Mouse (Mus musculus) fat pad, adult 2 months (tissue): ENCODE measurements around the gene Dcdc2a.

ENCODE experiments used
- DNase-seq: peaks from one replicate; pipeline ENCODE4 v3.0.0-alpha.2; 2011; ENCODE audit warnings: low read depth, low spot score; ENCODE audit errors: extremely low read depth

The Dcdc2a gene

DNA sequence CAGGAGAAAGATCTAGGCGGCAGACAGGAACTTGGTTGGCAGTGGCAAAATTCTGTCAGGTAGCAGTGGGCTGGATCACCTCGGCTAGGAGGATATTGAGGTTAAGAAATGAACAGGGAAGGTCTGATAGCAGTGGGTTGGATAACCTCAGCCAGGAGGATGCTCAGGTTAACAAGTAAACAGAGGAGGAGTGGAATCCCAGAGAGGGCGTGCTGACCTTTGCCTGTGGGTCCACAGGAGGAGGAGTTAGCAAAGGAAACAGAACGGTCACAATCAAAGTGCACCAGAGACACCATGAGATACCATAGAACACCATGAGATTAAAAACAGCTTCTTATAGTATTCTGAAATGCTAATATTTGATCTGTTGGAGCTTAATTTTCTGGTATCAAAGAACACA, 38.6 kb downstream of the Dcdc2a start:
- no peak for DNase-seq

DNA sequence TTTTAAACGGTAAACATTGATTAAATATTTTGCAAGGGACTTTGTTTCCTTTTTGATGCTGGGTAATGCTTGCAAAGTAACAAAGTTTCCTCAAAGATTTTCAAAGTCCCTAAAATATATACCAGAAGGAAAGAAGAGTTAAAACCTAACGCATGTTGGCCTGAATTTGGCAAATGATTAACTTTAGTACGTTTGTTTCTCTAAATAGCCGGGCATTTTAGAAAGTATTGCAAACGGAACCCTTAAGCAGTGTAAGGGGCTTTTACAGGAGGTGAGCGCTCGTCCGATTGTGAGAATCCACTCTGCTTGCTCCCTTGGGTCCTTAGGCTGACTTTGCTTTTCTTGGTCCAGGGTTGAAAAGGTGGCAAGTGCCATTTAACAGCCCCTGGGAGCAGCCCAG, 41.5 kb downstream of the Dcdc2a start:
- DNase-seq: no peak

GRCm38 (mm10) chr13:25098578-25098977, 42.8 kb downstream of the Dcdc2a start:
- no peak for DNase-seq

DNA sequence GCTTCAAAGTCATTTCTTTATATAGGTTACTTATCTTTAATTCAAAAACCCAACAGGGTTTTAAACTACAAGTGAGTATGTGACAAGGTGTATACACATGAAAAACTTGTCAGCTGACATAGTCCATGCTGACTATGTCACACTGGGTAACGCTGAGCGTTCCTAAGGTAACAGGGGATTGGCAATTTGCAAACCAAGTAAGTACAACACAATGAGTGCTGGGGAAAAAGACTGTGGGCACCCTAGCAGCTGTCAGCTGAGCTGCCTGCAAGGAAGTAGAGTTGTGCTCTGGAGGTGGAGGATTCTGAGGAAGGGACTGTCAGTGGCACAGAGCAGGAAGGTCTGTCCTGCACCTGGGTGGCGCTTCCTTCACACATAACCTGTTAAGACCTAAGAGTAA, 43.7 kb downstream of the Dcdc2a start:
- no peak for DNase-seq

DNA sequence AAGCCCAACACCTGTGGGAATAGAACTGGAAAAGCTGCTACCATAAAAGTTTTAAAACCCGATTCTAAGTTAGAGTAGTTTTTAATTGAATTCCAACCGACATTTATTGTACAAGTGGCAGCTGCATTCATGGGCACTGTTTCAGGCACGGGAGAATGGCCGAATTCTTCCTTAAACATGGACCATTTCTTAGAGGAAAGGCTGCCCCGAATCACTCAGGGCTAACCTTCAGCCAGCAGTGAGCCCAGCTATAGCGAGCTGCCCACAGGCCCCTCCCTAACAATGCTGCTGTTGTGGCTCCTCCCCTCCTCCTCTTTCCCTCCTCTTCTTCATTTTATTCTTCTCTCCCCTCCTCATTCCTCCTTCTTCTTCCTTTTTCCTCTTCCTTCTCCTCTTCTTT, 44.8 kb downstream of the Dcdc2a start:
- no peak for DNase-seq

DNA sequence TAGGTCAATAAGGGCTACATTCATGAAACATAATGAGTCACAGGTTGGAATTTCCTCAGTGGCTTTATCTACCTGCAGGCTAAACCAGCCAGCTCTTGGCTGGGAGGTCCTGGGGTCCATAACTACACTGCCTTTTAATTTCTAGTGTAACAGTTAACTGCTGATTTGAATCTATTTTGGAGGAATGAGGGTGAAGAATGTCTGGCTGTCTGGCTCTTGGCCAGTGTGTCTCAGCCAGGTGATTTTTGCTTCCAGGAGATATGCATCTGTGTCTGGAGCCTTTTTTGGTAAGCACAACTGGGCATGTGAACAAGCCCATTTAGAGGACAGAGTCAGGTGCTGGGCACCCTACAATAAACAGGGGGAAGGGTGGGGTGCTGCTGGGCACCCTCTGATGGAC, 49.9 kb downstream of the Dcdc2a start:
- no peak for DNase-seq

- no peak for DNase-seq
Measured at GRCm38 (mm10) chr13:25106740-25107139, 50.9 kb downstream of the Dcdc2a start.

DNA sequence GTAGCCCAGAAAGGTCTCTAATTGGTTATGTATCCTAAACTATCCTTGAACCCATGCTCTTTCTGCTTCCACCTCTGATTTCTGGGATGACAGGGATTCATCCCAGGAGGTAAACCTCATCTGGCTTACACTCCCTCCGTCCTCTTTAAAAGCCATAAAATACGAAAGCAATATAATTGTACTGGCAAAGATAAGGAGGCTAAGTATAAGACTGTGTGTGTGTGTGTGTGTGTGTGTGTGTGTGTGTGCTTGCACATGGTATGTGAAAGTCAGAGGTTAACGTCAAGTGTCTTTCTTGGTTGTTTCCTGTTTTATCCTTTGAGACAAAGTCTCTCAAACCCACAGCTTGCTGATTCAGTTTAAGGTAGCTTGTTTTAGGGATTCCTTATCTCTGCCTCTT, 52.5 kb downstream of the Dcdc2a start:
- no peak for DNase-seq

DNA sequence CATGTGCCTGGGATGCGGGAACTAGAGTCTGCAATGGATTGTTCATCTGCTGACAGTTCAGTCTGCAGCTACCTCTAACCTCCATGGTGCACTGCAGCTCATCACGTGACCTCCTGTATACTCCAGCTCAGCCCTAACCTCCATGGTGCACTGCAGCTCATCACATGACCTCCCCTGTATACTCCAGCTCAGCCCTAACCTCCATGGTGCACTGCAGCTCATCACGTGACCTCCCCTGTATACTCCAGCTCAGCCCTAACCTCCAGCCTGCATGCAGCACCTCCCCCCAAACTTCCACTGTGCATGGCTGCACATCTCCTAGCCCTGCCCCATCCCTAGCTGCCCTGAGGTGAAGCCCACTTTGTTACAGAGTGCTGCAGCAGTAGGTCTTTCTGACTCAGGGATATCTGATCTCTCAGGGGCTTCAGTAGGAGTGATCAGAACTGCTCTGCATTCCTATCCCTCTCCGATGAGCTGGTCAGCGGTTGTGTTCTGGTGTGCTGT, 54.8 kb downstream of the Dcdc2a start:
- DNase-seq: no peak

GRCm38 (mm10) chr13:25115429-25115881, 59.7 kb downstream of the Dcdc2a start:
- no peak for DNase-seq

GRCm38 (mm10) chr13:25115971-25116370, 60.2 kb downstream of the Dcdc2a start:
- DNase-seq: no peak

GRCm38 (mm10) chr13:25122740-25123335, 67.0 kb downstream of the Dcdc2a start:
- no peak for DNase-seq

DNA sequence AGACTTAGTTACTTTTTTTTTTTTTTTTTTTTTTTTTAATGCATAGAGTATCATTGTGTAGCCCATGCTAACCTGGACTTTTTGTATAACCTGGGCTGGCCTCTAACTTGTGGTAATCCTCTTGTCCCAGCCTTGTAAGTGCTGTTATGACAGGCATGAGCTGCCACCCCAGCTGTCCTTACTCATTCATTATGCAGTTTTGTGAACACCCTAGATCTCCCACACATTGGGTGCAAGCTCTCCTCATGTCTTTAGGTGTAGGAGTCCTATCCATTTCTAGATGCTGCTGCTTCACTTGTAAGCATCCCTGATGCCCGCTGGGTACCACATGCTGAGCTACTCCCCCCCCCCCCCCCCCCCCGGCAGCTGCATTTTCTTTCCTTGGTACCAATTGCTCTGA, 71.4 kb downstream of the Dcdc2a start:
- no peak for DNase-seq

- DNase-seq: no peak
Measured at GRCm38 (mm10) chr13:25127806-25128205, 72.0 kb downstream of the Dcdc2a start.

GRCm38 (mm10) chr13:25128766-25129165, 73.0 kb downstream of the Dcdc2a start:
- no peak for DNase-seq

- no peak for DNase-seq
Measured at GRCm38 (mm10) chr13:25143066-25143465, 87.3 kb downstream of the Dcdc2a start.

GRCm38 (mm10) chr13:25144093-25144492, 88.3 kb downstream of the Dcdc2a start:
- DNase-seq: no peak

DNA sequence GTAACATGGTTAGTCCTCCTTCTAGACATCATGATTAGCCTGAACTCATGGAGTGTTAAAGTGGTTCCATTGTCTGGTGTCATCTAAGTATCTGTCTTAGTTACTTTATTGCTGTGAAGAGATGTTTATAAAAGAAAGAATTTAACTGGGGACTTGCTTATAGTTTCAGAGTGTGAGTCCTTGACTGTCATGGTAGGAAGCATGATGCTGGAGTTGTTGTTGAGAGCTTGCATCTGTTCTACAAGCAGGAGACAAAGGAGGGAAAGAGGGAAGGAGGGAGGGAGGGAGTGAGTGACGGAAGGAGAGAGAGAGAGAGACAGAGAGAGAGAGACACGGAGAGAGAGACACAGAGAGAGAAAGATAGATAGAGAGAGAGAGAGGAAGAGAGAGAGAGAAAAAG, 90.4 kb downstream of the Dcdc2a start:
- DNase-seq: no peak

GRCm38 (mm10) chr13:25150154-25150781, 94.5 kb downstream of the Dcdc2a start:
- DNase-seq: no peak

GRCm38 (mm10) chr13:25150861-25151260, 95.1 kb downstream of the Dcdc2a start:
- DNase-seq: no peak

DNA sequence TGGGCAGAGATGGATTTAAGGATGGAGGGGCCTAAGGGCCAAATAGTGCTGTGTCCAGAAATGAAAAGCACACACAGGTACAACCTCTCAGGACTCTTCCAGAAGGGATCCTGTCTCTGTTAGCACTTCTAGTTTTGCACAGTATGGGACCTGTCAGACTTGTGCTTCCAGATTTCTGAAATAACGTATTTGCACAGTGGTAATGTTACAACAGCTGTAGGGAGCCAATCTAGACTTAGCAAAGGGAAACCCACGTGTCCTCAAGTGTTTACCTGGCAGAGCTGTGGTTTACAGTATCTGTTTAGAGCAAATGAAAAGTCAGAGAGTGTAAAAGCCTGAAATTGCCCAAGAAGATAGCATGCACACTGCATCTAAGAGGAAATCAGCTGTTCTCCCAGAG, 104.1 kb downstream of the Dcdc2a start:
- DNase-seq: no peak

DNA sequence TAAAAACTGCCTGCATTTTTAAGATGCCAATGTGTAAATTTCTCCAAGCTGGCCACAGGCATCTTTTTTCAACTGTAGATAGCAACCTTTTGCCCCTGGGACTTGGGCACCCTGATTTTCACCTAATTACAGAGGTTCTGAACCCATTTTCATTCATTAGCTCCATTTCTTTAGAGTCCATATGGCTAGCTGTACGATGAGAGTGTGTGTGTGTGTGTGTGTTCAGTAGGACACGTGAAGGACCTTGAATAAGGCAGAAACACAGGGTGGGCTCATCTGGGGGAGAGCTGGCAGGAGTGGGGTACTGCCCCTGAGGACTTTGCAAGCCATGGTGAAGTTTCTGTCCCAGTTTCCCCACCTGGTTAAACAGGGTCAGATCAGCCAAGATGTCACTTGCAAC, 105.0 kb downstream of the Dcdc2a start:
- no peak for DNase-seq

DNA sequence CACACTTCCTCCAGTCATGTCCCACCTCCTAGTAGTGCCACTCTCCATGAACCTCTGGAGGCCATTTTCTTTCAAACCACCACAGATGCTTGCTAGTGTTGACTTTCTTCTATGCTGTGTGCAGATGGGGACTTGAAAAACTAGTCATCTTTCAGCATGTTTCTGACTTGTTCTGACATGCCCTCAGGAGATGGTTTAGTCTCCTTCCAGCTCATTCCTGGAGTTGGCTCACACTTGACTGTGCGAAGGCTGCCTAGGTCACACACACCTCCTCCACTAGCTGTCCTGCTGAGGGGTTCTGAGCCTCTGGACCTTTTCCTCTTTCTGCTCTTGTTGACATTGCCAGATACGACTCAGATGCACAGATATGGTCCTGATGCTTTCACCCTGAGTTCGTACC, 106.8 kb downstream of the Dcdc2a start:
- no peak for DNase-seq
